Mouse (Mus musculus): ENCODE data around the gene Olfr324.

DNA sequence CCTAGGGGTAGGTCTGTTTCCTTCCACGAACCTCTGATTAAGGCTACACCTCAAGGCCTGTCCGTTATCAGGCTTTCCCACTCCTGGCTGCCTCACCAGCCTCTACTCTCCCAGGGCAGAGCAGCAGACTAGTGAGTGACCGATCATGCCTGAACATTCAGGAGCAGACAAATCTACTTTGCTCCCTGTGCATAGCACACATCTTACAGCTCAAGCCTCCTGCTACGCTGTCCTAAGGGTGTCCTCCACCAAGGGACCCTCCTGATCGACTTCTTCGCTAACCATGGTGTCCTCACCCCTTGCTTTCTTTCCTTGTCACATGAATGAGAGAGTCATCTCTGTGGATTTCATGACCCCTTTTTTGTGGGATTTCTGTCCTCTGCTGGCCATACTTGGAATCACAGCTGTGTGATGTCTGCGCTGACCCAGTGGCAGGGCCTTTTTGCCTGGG lies 7.0 kb upstream of the Olfr324 start:
- TF ChIP-seq HCFC1 (IDR thresholded peaks at IDR 0.05; ENCODE audit: borderline replicate concordance, insufficient read depth, low read length) (no peak), MAFK (IDR thresholded peaks at IDR 0.05; ENCODE audit: insufficient read depth, low read depth, low read length) (no peak), CHD2 (IDR thresholded peaks at IDR 0.05; ENCODE audit: low read depth, low read length) (no peak), ZC3H11A (IDR thresholded peaks at IDR 0.05; ENCODE audit: borderline replicate concordance, low read depth, low read length) (no peak; the same call in 1 of the 2 replicates)
